ENCODE assay signal across 10 mouse cellular contexts in genomic region chr15:84975729-84976128, GRCm38 (mm10). TPM values are rescaled to one million over a fixed set of nuclear protein-coding genes. Genes with fewer than 3 reads are reported as not detected.
A peak's percentile ranks its signal among the peaks of the same experiment; 100 is the strongest.
DNase-seq lines count a peak whose midpoint lies in the region; ATAC-seq and TF ChIP-seq lines count a peak whose summit lies in the region.
"Had no signal": no experiment of that assay in that cellular context is flagged by ENCODE, and none has a peak within 500 bp of the region (broad histone marks: within the 10 kb centered on the region; RNA-seq: fewer than 3 reads in every experiment).

No protein-coding gene starts in this region.

- no peaks in the 10 kb centered on the region for H3K9me3 ChIP-seq in forebrain, embryonic 13.5 days (replicated peaks)
- no peaks in the 10 kb centered on the region for H3K9me3 ChIP-seq in forebrain, embryonic 12.5 days
- H3K9me3 ChIP-seq in midbrain, embryonic 10.5 days (replicated peaks) = no peaks in the 10 kb centered on the region
- H3K9me3 ChIP-seq in midbrain, embryonic 14.5 days (ENCODE audit: control insufficient read depth, low read length) = no peaks in the 10 kb centered on the region
- H3K9me3 ChIP-seq: neural tube, embryonic 15.5 days had no signal

- peaks cover 36% of the 10 kb centered on the region for H3K4me1 ChIP-seq in forebrain, embryonic 13.5 days
- H3K4me1 ChIP-seq in forebrain, embryonic 12.5 days = peaks cover 40% of the 10 kb centered on the region
- peaks cover 51% of the 10 kb centered on the region for H3K4me1 ChIP-seq in midbrain, embryonic 10.5 days
- H3K4me1 ChIP-seq in midbrain, embryonic 14.5 days (ENCODE audit: control insufficient read depth, insufficient read depth, low read length) = peaks cover 28% of the 10 kb centered on the region
- H3K4me1 ChIP-seq in olfactory bulb, adult 2 months (ENCODE audit: control insufficient read depth, insufficient read depth, low read length) = peaks cover 51% of the 10 kb centered on the region
- H3K4me1 ChIP-seq in thymus, adult 2 months (replicated peaks; ENCODE audit: control insufficient read depth, insufficient read depth, low read length) = peaks cover 3% of the 10 kb centered on the region; the same call in 1 of the 2 replicates

- no peak overlapping the region for H3K27ac ChIP-seq in forebrain, embryonic 13.5 days
- no peak overlapping the region for H3K27ac ChIP-seq in forebrain, embryonic 12.5 days
- H3K27ac ChIP-seq in midbrain, embryonic 10.5 days (replicated peaks) = peak overlapping the region; percentile 50
- H3K27ac ChIP-seq in midbrain, embryonic 14.5 days (replicated peaks; ENCODE audit: low read depth, low read length) = no peak overlapping the region
- H3K27ac ChIP-seq in olfactory bulb, adult 2 months (ENCODE audit: insufficient read depth, low read depth, low read length) = peak overlapping the region; percentile 68
- H3K27ac ChIP-seq in thymus, adult 2 months (ENCODE audit: control insufficient read depth, insufficient read depth, low read length) = no peak overlapping the region
- H3K27ac ChIP-seq: liver, embryonic 14.5 days; neural tube, embryonic 15.5 days had no signal

- DNase-seq in midbrain, embryonic 10.5 days (ENCODE audit: low spot score) = no peak
- DNase-seq in midbrain, embryonic 14.5 days = no peak
- peak; percentile 26 for DNase-seq in gastrocnemius, postnatal 25 days
- no peak for DNase-seq in thymus, adult 2 months
- DNase-seq in embryo, embryonic 10 days (ENCODE audit: low spot score) = no peak

- H3K4me2 ChIP-seq in forebrain, embryonic 13.5 days = no peak overlapping the region
- H3K4me2 ChIP-seq in forebrain, embryonic 12.5 days = no peak overlapping the region
- no peak overlapping the region for H3K4me2 ChIP-seq in midbrain, embryonic 14.5 days (ENCODE audit: low read length)
- H3K4me2 ChIP-seq: neural tube, embryonic 15.5 days had no signal

- H3K9ac ChIP-seq in forebrain, embryonic 13.5 days = peak overlapping the region; percentile 12; the same call in 1 of the 2 replicates
- no peak overlapping the region for H3K9ac ChIP-seq in forebrain, embryonic 12.5 days
- no peak overlapping the region for H3K9ac ChIP-seq in midbrain, embryonic 14.5 days (replicated peaks; ENCODE audit: low read length)
- H3K9ac ChIP-seq: liver, embryonic 14.5 days; neural tube, embryonic 15.5 days had no signal

- 35% methylated on average over 4 of the region's 4 CpGs for WGBS in forebrain, embryonic 13.5 days
- WGBS in forebrain, embryonic 12.5 days = 45% methylated on average over 4 of the region's 4 CpGs
- WGBS in midbrain, embryonic 10.5 days = 39% methylated on average over 4 of the region's 4 CpGs
- 30% methylated on average over 4 of the region's 4 CpGs for WGBS in midbrain, embryonic 14.5 days
- 4% methylated on average over 4 of the region's 4 CpGs for WGBS in olfactory bulb, adult 2 months
- WGBS in thymus, adult 2 months = 59% methylated on average over 4 of the region's 4 CpGs

- H3K4me3 ChIP-seq in forebrain, embryonic 13.5 days = no peak overlapping the region
- no peak overlapping the region for H3K4me3 ChIP-seq in forebrain, embryonic 12.5 days (replicated peaks)
- no peak overlapping the region for H3K4me3 ChIP-seq in midbrain, embryonic 10.5 days
- H3K4me3 ChIP-seq in midbrain, embryonic 14.5 days (replicated peaks; ENCODE audit: low read depth, low read length) = no peak overlapping the region
- H3K4me3 ChIP-seq in olfactory bulb, adult 2 months (ENCODE audit: insufficient read depth, low read depth, low read length) = no peak overlapping the region
- no peak overlapping the region for H3K4me3 ChIP-seq in thymus, adult 2 months (ENCODE audit: control insufficient read depth, insufficient read depth, low read length)
- H3K4me3 ChIP-seq: neural tube, embryonic 15.5 days had no signal

- H3K36me3 ChIP-seq in forebrain, embryonic 13.5 days (ENCODE audit: poor library complexity, severe bottlenecking) = peaks cover 4% of the 10 kb centered on the region; the same call in 1 of the 2 replicates
- H3K36me3 ChIP-seq in forebrain, embryonic 12.5 days (replicated peaks) = no peaks in the 10 kb centered on the region; the same call in 1 of the 2 replicates
- H3K36me3 ChIP-seq in midbrain, embryonic 10.5 days = peaks cover 5% of the 10 kb centered on the region
- 0 out of 2 replicates have a peak, but pooled peaks cover 3% of the 10 kb centered on the region for H3K36me3 ChIP-seq in midbrain, embryonic 14.5 days (ENCODE audit: control insufficient read depth, insufficient read depth, low read length)
- no peaks in the 10 kb centered on the region for H3K36me3 ChIP-seq in thymus, adult 2 months (ENCODE audit: control insufficient read depth, insufficient read depth, low read length)
- H3K36me3 ChIP-seq: neural tube, embryonic 15.5 days had no signal

- TF ChIP-seq CTCF in olfactory bulb, adult 2 months (IDR thresholded peaks at IDR 0.05; ENCODE audit: insufficient read depth, low read depth, low read length) = no peak
- TF ChIP-seq CTCF in thymus, adult 2 months (IDR thresholded peaks at IDR 0.05; ENCODE audit: borderline replicate concordance, control insufficient read depth, extremely low read depth, insufficient read depth, low read length, poor library complexity) = no peak

- no peak for TF ChIP-seq POLR2A in olfactory bulb, adult 2 months (IDR thresholded peaks at IDR 0.05; ENCODE audit: insufficient read depth, low read depth, low read length)
- TF ChIP-seq POLR2A in thymus, adult 2 months (IDR thresholded peaks at IDR 0.05; ENCODE audit: control insufficient read depth, extremely low read depth, insufficient read depth, low read length, poor library complexity) = no peak

- no peaks in the 10 kb centered on the region for H3K27me3 ChIP-seq in forebrain, embryonic 13.5 days
- no peaks in the 10 kb centered on the region for H3K27me3 ChIP-seq in forebrain, embryonic 12.5 days
- no peaks in the 10 kb centered on the region for H3K27me3 ChIP-seq in midbrain, embryonic 10.5 days (ENCODE audit: low read depth, poor library complexity, severe bottlenecking)
- H3K27me3 ChIP-seq in midbrain, embryonic 14.5 days (ENCODE audit: control insufficient read depth, insufficient read depth, low read length) = no peaks in the 10 kb centered on the region
- no peaks in the 10 kb centered on the region for H3K27me3 ChIP-seq in thymus, adult 2 months (ENCODE audit: control insufficient read depth, insufficient read depth, low read length)
- H3K27me3 ChIP-seq: neural tube, embryonic 15.5 days had no signal

- ATAC-seq in forebrain, embryonic 13.5 days = no peak
- no peak for ATAC-seq in forebrain, embryonic 12.5 days (ENCODE audit: low FRiP score)
- no peak for ATAC-seq in midbrain, embryonic 14.5 days (ENCODE audit: low FRiP score, low TSS enrichment)

RNA-seq across cellular contexts. Expression of gene 5031439G07Rik, which starts 12.6 kb away (rescaled TPM):
- polyA plus RNA-seq in forebrain, embryonic 13.5 days (2015; fragmentation: Nextera tagmentation; extraction: Ambion mirVana) = 14.1 and 14.7 TPM in 2 replicates
- polyA plus RNA-seq in forebrain, embryonic 12.5 days (2016; fragmentation: Nextera tagmentation; extraction: Ambion mirVana) = 14.2 and 14.5 TPM in 2 replicates
- 10.1 and 10.8 TPM in 2 replicates for polyA plus RNA-seq in midbrain, embryonic 10.5 days (2016; fragmentation: Nextera tagmentation; extraction: Ambion mirVana)
- polyA plus RNA-seq in midbrain, embryonic 14.5 days (2014; fragmentation: Nextera tagmentation; extraction: Ambion mirVana) = 22.0 and 23.2 TPM in 2 replicates
- 10 to 100 TPM; 38.9 to 56.7 TPM for total RNA-seq in gastrocnemius, postnatal 25 days (2021)
- not detected in 2 replicates for polyA plus RNA-seq in olfactory bulb, adult 2 months (2012; ENCODE audit: insufficient read depth, insufficient read length, low replicate concordance, missing spikeins)
- 15.9 and 19.6 TPM in 2 replicates for polyA plus RNA-seq in thymus, adult 2 months (2012; rRNA removed)

RNA-seq across cellular contexts. Expression of gene Upk3a, which starts 41.2 kb away (rescaled TPM):
- 0.15 and 0.59 TPM in 2 replicates for polyA plus RNA-seq in forebrain, embryonic 13.5 days (2015; fragmentation: Nextera tagmentation; extraction: Ambion mirVana)
- 0.24 TPM in 1 of 2 replicates, not detected in the other for polyA plus RNA-seq in forebrain, embryonic 12.5 days (2016; fragmentation: Nextera tagmentation; extraction: Ambion mirVana)
- polyA plus RNA-seq in midbrain, embryonic 10.5 days (2016; fragmentation: Nextera tagmentation; extraction: Ambion mirVana) = 0.16 TPM in 1 of 2 replicates, not detected in the other
- polyA plus RNA-seq in midbrain, embryonic 14.5 days (2014; fragmentation: Nextera tagmentation; extraction: Ambion mirVana) = 0.33 and 0.40 TPM in 2 replicates
- not detected for total RNA-seq in gastrocnemius, postnatal 25 days (2021)
- polyA plus RNA-seq in olfactory bulb, adult 2 months (2012; ENCODE audit: insufficient read depth, insufficient read length, low replicate concordance, missing spikeins) = not detected in 2 replicates
- polyA plus RNA-seq in thymus, adult 2 months (2012; rRNA removed) = 2.8 and 4.7 TPM in 2 replicates
- polyA plus RNA-seq: liver, embryonic 14.5 days had no signal

RNA-seq across cellular contexts. Expression of gene Nup50, which starts 52.5 kb away (rescaled TPM):
- polyA plus RNA-seq in forebrain, embryonic 13.5 days (2015; fragmentation: Nextera tagmentation; extraction: Ambion mirVana) = 41.9 and 44.7 TPM in 2 replicates
- 64.0 and 72.5 TPM in 2 replicates for polyA plus RNA-seq in forebrain, embryonic 12.5 days (2016; fragmentation: Nextera tagmentation; extraction: Ambion mirVana)
- polyA plus RNA-seq in midbrain, embryonic 10.5 days (2016; fragmentation: Nextera tagmentation; extraction: Ambion mirVana) = 70.5 and 70.7 TPM in 2 replicates
- 19.4 and 28.7 TPM in 2 replicates for polyA plus RNA-seq in midbrain, embryonic 14.5 days (2014; fragmentation: Nextera tagmentation; extraction: Ambion mirVana)
- 10 to 100 TPM; 13.3 TPM for total RNA-seq in gastrocnemius, postnatal 25 days (2021)
- 69.3 TPM in 1 of 2 replicates, not detected in the other for polyA plus RNA-seq in olfactory bulb, adult 2 months (2012; ENCODE audit: insufficient read depth, insufficient read length, low replicate concordance, missing spikeins)
- polyA plus RNA-seq in thymus, adult 2 months (2012; rRNA removed) = 17.7 and 20.0 TPM in 2 replicates

RNA-seq across cellular contexts. Expression of gene Fam118a, which starts 53.0 kb away (rescaled TPM):
- 20.8 and 24.1 TPM in 2 replicates for polyA plus RNA-seq in forebrain, embryonic 13.5 days (2015; fragmentation: Nextera tagmentation; extraction: Ambion mirVana)
- 22.1 and 23.6 TPM in 2 replicates for polyA plus RNA-seq in forebrain, embryonic 12.5 days (2016; fragmentation: Nextera tagmentation; extraction: Ambion mirVana)
- 33.1 and 34.9 TPM in 2 replicates for polyA plus RNA-seq in midbrain, embryonic 10.5 days (2016; fragmentation: Nextera tagmentation; extraction: Ambion mirVana)
- 24.1 and 28.0 TPM in 2 replicates for polyA plus RNA-seq in midbrain, embryonic 14.5 days (2014; fragmentation: Nextera tagmentation; extraction: Ambion mirVana)
- 1 to 10 TPM; 3.9 to 4.1 TPM for total RNA-seq in gastrocnemius, postnatal 25 days (2021)
- not detected in 2 replicates for polyA plus RNA-seq in olfactory bulb, adult 2 months (2012; ENCODE audit: insufficient read depth, insufficient read length, low replicate concordance, missing spikeins)
- 6.8 TPM in 2 replicates for polyA plus RNA-seq in thymus, adult 2 months (2012; rRNA removed)

RNA-seq across cellular contexts. Expression of gene Gm29666, which starts 55.9 kb away (rescaled TPM):
- polyA plus RNA-seq in forebrain, embryonic 13.5 days (2015; fragmentation: Nextera tagmentation; extraction: Ambion mirVana) = 1.1 TPM in 2 replicates
- polyA plus RNA-seq in forebrain, embryonic 12.5 days (2016; fragmentation: Nextera tagmentation; extraction: Ambion mirVana) = 0.85 and 1.2 TPM in 2 replicates
- 0.96 and 1.1 TPM in 2 replicates for polyA plus RNA-seq in midbrain, embryonic 10.5 days (2016; fragmentation: Nextera tagmentation; extraction: Ambion mirVana)
- polyA plus RNA-seq in midbrain, embryonic 14.5 days (2014; fragmentation: Nextera tagmentation; extraction: Ambion mirVana) = 0.46 and 0.51 TPM in 2 replicates
- under 1 TPM; 0.08 to 0.20 TPM for total RNA-seq in gastrocnemius, postnatal 25 days (2021)
- not detected in 2 replicates for polyA plus RNA-seq in olfactory bulb, adult 2 months (2012; ENCODE audit: insufficient read depth, insufficient read length, low replicate concordance, missing spikeins)
- 1.0 and 1.3 TPM in 2 replicates for polyA plus RNA-seq in thymus, adult 2 months (2012; rRNA removed)

Comparison
In these comparisons a context has a peak if more than half of its experiments do, and no peak if none do; other contexts are left out.
1. H3K27ac ChIP-seq: peak in midbrain, embryonic 10.5 days (single experiment) and olfactory bulb, adult 2 months (single experiment); none in forebrain, embryonic 13.5 days (single experiment), forebrain, embryonic 12.5 days (single experiment), midbrain, embryonic 14.5 days (single experiment) and thymus, adult 2 months (single experiment).